Mouse (Mus musculus): ENCODE measurements around the gene Lekr1. TPM values are rescaled to one million over a fixed set of nuclear protein-coding genes. Genes with fewer than 3 reads are reported as not detected.

Lekr1 gene
- polyA plus RNA-seq, 1 experiment from 2014 or later: 7.6 TPM

DNA sequence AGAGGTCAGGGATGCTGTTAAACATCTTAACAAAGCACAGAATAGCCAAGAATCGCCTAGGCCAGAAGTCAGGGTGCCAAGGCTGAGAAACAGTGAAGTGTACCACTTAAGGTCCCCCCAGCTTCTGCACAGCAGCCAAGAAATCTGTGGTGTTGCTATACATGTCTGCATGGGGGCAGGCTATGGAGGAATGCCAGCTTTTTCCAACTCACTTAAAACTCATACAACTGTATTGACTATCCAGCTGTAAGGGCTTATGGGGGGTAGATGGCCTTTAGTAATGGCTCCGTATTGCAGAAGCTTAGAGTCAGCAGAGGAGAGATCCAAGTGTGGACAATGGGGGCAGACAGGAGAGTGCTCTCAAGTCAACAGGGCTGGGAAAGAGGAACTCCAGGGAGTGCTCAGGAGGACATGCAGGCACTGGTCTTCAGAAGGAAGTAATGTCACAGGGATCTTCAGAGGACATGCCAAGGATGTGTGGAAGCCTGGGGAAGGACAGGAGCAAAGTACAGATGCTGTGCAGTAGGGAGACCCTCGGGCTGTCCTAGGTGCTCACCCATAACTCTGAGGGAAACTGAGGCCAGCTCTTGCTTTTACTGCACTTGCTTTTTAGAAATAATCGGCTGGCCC, 181.2 kb downstream of the Lekr1 start:
- H3K4me3 ChIP-seq: no peak overlapping the region
- 83% methylated on average over 4 of the region's 4 CpGs for WGBS
- H3K27me3 ChIP-seq (replicated peaks): no peaks in the 10 kb centered on the region
- H3K4me1 ChIP-seq: no peaks in the 10 kb centered on the region
- H3K36me3 ChIP-seq: no peaks in the 10 kb centered on the region
- no peak overlapping the region for H3K27ac ChIP-seq
- H3K9ac ChIP-seq: no peak overlapping the region
- no peak overlapping the region for H3K4me2 ChIP-seq (replicated peaks)
- no peak for ATAC-seq (ENCODE audit: low FRiP score, low read depth)
- no peaks in the 10 kb centered on the region for H3K9me3 ChIP-seq

DNA sequence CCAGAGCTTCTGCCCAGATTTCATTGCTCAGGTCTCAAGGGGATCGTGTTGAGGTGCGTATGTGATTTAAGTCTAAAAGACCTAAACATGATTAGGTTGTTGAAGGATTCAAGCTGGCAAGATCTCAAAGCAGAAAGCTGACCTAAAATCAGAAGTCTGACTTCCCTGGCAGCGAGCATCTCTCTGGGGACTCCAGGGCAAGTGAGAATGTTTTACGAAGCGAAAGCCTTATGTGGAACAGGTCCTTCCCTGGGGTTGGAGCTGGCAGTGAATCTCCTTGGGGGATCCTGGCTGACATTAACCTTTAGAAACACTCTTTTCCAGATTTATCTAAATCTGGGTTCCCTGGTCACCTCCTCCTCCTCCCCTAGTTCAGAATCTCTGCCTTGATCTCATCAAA, 187.7 kb downstream of the Lekr1 start:
- no peak for ATAC-seq (ENCODE audit: low FRiP score, low read depth)
- Histone ChIP-seq H3K4me3 (no peak overlapping the region), H3K4me1 (peaks cover 5% of the 10 kb centered on the region), H3K4me2 (replicated peaks) (no peak overlapping the region), H3K27ac (no peak overlapping the region), H3K27me3 (replicated peaks) (no peaks in the 10 kb centered on the region), H3K9me3 (no peaks in the 10 kb centered on the region), H3K9ac (no peak overlapping the region), H3K36me3 (no peaks in the 10 kb centered on the region)
- 89% methylated on average over 5 of the region's 5 CpGs for WGBS

DNA sequence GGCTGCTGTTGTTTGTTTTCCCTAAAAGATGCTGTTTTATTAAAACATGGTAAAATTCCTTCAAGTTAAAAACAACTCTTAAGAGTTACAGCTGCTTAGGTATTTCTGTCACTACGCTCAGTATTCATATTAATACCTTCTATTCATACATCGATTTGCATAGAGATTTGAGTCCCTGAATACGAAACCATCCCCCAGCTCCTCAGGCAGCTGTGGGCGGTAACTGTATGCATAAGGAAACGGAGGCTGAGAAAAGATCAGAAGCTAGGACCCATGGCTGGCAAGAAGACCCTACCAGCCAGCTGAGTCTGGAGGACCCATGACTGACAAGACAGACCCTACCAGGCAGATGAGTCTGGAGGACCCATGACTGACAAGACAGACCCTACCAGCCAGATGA, 189.5 kb downstream of the Lekr1 start:
- Histone ChIP-seq H3K4me1 (peaks cover 11% of the 10 kb centered on the region), H3K9me3 (no peaks in the 10 kb centered on the region), H3K27me3 (replicated peaks) (no peaks in the 10 kb centered on the region), H3K27ac (no peak overlapping the region), H3K9ac (no peak overlapping the region), H3K36me3 (no peaks in the 10 kb centered on the region), H3K4me2 (replicated peaks) (no peak overlapping the region), H3K4me3 (no peak overlapping the region)
- ATAC-seq (ENCODE audit: low FRiP score, low read depth): no peak
- WGBS: 92% methylated on average over 5 of the region's 5 CpGs

DNA sequence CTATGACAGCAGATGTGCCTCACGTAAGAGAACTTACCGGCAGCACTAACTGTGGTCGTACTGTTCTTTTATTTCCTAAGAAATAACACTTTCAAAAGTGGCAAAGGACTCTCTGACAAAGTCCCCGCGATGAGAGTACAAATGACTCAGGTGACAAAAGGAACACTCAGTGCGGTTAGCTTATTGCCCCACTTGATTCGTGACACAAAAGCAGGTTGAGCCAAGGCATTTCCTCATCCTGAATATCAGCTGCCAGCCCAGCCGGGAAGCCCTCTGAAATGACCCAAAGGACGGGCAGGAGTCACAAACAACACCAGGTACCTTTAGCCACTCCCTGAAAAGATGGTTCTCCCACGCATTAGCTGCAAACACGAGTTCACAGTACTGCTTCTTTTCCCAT, 192.1 kb downstream of the Lekr1 start:
- no peak overlapping the region for H3K27ac ChIP-seq
- H3K4me2 ChIP-seq (replicated peaks): 0 out of 2 replicates have a peak overlapping the region, but pooled peaks have one; percentile 31
- H3K36me3 ChIP-seq: no peaks in the 10 kb centered on the region
- no peak overlapping the region for H3K4me3 ChIP-seq
- 31% methylated on average over 11 of the region's 11 CpGs for WGBS
- no peak for ATAC-seq (ENCODE audit: low FRiP score, low read depth)
- H3K4me1 ChIP-seq: peaks cover 25% of the 10 kb centered on the region
- H3K27me3 ChIP-seq (replicated peaks): no peaks in the 10 kb centered on the region
- H3K9ac ChIP-seq: no peak overlapping the region
- no peaks in the 10 kb centered on the region for H3K9me3 ChIP-seq

DNA sequence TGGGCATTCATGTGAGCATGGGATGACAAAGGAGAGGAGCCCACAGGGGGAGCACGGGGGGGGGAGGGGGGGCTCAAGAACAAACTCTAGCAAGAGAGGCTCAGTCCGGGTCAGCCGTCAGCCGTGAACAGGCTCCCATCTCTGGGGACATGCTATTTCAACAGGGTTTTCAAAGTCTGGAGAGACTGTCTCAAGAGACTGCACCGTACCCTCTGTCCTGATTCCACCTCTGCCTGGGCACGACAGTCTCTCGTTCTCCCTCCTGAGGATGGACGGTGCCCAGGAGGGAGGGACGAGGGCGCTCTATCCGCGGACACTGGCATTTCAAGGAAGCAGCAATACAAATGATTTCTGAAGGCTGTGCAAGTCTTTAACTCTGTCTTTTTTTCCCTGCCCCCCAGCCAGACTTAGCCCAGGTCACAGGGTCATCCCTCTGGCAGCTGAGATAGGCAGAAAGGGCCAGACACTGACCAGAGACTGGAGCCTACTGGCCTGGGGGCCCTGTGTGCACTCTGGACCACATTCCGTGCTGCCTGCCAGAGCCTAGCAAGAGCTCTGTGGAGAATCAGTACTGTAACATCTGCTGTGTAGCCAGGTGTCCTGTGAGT, 192.8 kb downstream of the Lekr1 start:
- WGBS: 4% methylated on average over 13 of the region's 13 CpGs
- Histone ChIP-seq H3K36me3 (no peaks in the 10 kb centered on the region), H3K4me2 (replicated peaks) (peak overlapping the region; percentile 31), H3K27ac (no peak overlapping the region), H3K4me1 (peaks cover 25% of the 10 kb centered on the region), H3K4me3 (no peak overlapping the region), H3K9ac (no peak overlapping the region), H3K27me3 (replicated peaks) (no peaks in the 10 kb centered on the region), H3K9me3 (no peaks in the 10 kb centered on the region)
- no peak for ATAC-seq (ENCODE audit: low FRiP score, low read depth)

DNA sequence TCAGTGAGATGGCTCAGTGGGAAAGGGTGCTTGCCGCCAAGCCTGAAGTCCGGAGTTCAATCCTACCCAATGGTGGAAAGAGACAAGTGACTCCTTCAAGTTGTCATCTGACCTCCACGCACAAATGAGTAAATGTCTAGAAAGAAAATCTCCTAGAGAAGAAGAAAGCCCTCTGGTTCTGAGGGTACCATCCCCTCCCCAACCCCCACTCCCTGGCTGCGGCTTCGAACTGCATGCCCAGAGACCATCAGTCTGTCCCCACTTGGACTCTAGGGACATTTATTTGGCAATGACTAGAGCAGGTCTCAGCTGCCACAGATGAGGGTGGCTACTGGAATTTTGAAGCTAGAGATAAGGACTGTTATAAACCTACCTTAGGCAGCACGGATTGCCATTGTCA, 193.7 kb downstream of the Lekr1 start:
- no peaks in the 10 kb centered on the region for H3K27me3 ChIP-seq (replicated peaks)
- no peak overlapping the region for H3K4me3 ChIP-seq
- no peak overlapping the region for H3K27ac ChIP-seq
- no peak for ATAC-seq (ENCODE audit: low FRiP score, low read depth)
- WGBS: 92% methylated on average over 6 of the region's 6 CpGs
- H3K4me2 ChIP-seq (replicated peaks): no peak overlapping the region
- H3K9me3 ChIP-seq: no peaks in the 10 kb centered on the region
- no peaks in the 10 kb centered on the region for H3K36me3 ChIP-seq
- H3K9ac ChIP-seq: no peak overlapping the region
- H3K4me1 ChIP-seq: peaks cover 25% of the 10 kb centered on the region

DNA sequence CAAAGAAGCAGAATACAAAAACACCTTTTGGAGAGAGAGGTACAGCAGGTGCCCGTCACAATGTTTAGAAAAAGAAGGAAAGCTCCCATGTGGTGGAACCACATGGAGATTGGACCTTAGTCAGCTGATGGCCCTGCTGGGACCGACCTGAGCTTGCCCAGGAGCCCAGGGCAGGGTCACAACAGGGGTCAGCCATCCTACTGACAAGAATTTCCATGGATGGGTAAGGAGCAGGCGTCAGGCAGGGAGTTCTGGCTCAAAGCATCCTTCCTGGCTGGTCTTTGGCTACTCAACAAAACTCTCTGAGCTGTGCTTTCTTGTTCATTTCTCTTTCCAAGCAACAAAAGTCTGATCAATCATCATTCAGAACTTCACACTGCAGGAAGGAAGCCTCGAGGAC, 194.9 kb downstream of the Lekr1 start:
- no peak overlapping the region for H3K4me3 ChIP-seq
- H3K9me3 ChIP-seq: no peaks in the 10 kb centered on the region
- H3K9ac ChIP-seq: no peak overlapping the region
- no peak overlapping the region; the same call in 1 of the 2 replicates for H3K4me2 ChIP-seq (replicated peaks)
- H3K27me3 ChIP-seq (replicated peaks): no peaks in the 10 kb centered on the region
- 20% methylated on average over 4 of the region's 4 CpGs for WGBS
- no peaks in the 10 kb centered on the region for H3K36me3 ChIP-seq
- H3K27ac ChIP-seq: no peak overlapping the region
- ATAC-seq (ENCODE audit: low FRiP score, low read depth): no peak
- peaks cover 25% of the 10 kb centered on the region for H3K4me1 ChIP-seq

DNA sequence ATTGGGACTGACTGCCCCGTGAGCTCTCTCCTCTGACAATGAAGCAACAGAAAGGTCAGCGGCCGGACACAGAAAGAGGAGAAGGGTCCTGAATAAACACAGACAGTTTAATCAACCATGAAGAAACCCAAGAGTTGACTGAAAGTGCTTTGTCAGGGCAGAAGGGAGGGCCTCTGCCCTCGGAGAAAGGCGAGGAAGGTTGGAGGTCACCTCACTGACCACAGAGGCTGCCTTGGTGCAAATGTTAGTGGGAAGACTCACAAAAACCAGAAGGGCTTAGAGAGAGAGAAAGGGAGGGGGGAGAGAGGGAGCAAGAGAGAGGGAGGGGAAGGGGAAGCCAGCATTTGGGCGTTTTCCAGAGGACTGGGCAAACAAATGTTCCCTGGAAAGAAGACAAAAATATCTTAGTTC, 195.4 kb downstream of the Lekr1 start:
- peaks cover 25% of the 10 kb centered on the region for H3K4me1 ChIP-seq
- no peaks in the 10 kb centered on the region for H3K36me3 ChIP-seq
- no peak for ATAC-seq (ENCODE audit: low FRiP score, low read depth)
- no peaks in the 10 kb centered on the region for H3K27me3 ChIP-seq (replicated peaks)
- no peaks in the 10 kb centered on the region for H3K9me3 ChIP-seq
- H3K27ac ChIP-seq: no peak overlapping the region
- no peak overlapping the region for H3K4me3 ChIP-seq
- H3K4me2 ChIP-seq (replicated peaks): peak overlapping the region; percentile 10
- H3K9ac ChIP-seq: no peak overlapping the region
- 2% methylated on average over 6 of the region's 6 CpGs for WGBS

DNA sequence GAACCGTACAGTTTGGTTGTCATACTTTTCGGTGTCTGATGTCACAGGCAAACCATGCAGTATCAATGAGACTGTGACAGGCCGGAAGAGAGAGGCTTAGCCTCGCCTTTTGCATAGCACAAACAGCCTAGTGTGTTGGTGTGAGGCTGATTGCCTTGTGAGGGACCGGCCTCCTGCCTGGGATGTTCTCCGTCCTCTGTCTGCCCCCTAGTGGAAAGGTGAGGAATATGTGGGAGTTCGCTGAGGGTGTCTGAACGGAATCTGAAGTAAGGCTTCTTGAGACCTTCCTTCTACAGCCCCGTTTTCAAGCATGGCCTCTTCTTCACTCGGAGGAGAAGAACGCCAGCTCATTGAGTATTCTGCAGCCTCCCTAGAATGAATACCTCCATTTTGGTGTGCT, 197.3 kb downstream of the Lekr1 start:
- H3K4me1 ChIP-seq: peaks cover 24% of the 10 kb centered on the region
- no peaks in the 10 kb centered on the region for H3K27me3 ChIP-seq (replicated peaks)
- ATAC-seq (ENCODE audit: low FRiP score, low read depth): peak; percentile 82
- H3K9ac ChIP-seq: no peak overlapping the region
- no peaks in the 10 kb centered on the region for H3K9me3 ChIP-seq
- no peaks in the 10 kb centered on the region for H3K36me3 ChIP-seq
- H3K4me2 ChIP-seq (replicated peaks): 0 out of 2 replicates have a peak overlapping the region, but pooled peaks have one; percentile 25
- no peak overlapping the region for H3K4me3 ChIP-seq
- H3K27ac ChIP-seq: no peak overlapping the region
- 3% methylated on average over 11 of the region's 11 CpGs for WGBS

DNA sequence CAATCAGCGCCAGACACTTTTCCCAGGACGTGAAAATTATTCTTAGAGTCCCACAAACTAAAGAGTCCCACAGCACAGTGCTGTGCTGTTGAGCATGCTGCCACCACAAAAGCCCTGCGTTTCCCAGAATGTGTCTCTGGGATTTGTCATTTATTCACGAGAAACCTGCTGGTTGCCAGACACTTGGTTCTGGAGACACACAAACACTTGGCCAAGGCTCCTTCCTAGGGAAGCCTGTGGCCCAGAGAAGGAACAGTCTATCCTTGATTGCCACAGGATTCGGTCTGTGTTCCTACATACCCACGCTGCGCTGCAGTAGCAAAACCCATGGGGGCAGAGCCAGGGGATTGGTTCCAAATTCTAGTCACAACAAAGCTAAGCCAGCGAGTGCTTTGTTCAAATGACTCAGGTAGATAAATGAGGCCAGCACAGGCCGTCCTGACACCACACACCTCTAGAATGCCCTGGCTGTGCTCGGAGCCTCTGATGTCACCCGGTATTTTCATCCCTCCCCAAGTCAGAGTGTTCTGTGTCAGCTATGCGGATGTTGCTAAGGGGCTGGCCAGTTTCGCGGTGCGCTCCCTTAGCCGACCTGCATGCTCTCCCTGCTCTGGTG, 197.8 kb downstream of the Lekr1 start:
- 65% methylated on average over 16 of the region's 16 CpGs for WGBS
- ATAC-seq (ENCODE audit: low FRiP score, low read depth): peak; percentile 21
- no peak overlapping the region for H3K9ac ChIP-seq

DNA sequence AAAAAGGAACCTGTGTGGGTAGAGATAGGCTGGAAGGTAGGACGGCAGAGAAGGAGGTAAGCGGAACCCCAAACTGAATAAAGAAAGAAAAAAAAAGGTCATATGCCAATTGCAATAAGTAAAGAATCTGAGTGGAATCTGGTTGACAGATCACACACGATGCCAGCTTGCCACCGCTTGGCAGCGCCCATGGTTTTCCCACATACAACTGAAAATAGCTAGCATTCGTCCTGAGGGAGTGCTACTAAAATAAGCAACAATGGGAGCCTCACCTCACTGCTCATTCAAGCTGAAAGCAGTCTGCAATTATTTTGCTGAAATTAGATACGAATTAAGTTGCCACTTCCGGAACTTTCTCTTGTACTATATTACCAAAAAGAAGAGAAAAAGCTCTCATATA, 202.9 kb downstream of the Lekr1 start:
- H3K9ac ChIP-seq: no peak overlapping the region
- WGBS: 92% methylated on average over 8 of the region's 8 CpGs

More for the DNA sequence above, 197.8 kb downstream of the Lekr1 start:
- Histone ChIP-seq H3K9me3 (no peaks in the 10 kb centered on the region), H3K4me1 (peaks cover 18% of the 10 kb centered on the region), H3K4me3 (no peak overlapping the region), H3K27me3 (replicated peaks) (no peaks in the 10 kb centered on the region), H3K27ac (no peak overlapping the region), H3K4me2 (replicated peaks) (0 out of 2 replicates have a peak overlapping the region, but pooled peaks have one; percentile 25), H3K36me3 (no peaks in the 10 kb centered on the region)

DNA sequence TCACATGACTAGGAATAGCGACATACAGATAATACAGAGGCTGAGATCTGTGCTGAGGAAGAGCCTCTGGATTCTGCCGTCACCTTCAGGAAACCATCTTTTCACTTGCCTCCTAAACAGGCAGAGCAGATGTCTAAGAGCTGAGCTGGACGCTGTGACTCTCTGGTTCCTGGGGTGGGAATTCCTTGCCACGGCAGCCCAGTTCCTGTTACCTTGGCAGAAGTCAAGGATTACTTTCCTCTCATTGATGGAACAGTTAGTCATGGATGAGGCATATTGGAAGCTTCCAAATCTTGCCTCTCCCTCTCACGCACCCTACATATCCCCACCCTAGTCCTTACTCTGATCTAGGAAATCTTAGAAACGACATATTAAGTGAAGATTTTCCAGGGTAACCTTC, 203.7 kb downstream of the Lekr1 start:
- Histone ChIP-seq H3K36me3 (no peaks in the 10 kb centered on the region), H3K27me3 (replicated peaks) (no peaks in the 10 kb centered on the region), H3K9me3 (no peaks in the 10 kb centered on the region), H3K4me1 (peaks cover 14% of the 10 kb centered on the region), H3K27ac (no peak overlapping the region), H3K4me3 (no peak overlapping the region), H3K4me2 (replicated peaks) (no peak overlapping the region), H3K9ac (no peak overlapping the region)
- 79% methylated on average over 6 of the region's 6 CpGs for WGBS
- ATAC-seq (ENCODE audit: low FRiP score, low read depth): no peak

More for the DNA sequence above, 202.9 kb downstream of the Lekr1 start:
- H3K27me3 ChIP-seq (replicated peaks): no peaks in the 10 kb centered on the region
- no peaks in the 10 kb centered on the region for H3K9me3 ChIP-seq
- no peaks in the 10 kb centered on the region for H3K36me3 ChIP-seq
- H3K4me3 ChIP-seq: no peak overlapping the region
- H3K4me1 ChIP-seq: peaks cover 14% of the 10 kb centered on the region
- no peak overlapping the region for H3K27ac ChIP-seq
- ATAC-seq (ENCODE audit: low FRiP score, low read depth): no peak
- H3K4me2 ChIP-seq (replicated peaks): no peak overlapping the region

Data from neural tube, embryonic 12.5 days (tissue).